Mouse (Mus musculus) embryonic fibroblast, embryonic 13.5 days (primary cell): ENCODE results near the gene Crocc.

ENCODE experiments used
- CTCF ChIP-seq: IDR thresholded peaks from 2 replicates; pipeline ENCODE4 v1.5.1; 2011; ENCODE audit warnings: mild to moderate bottlenecking, control low read depth, low read length, moderate library complexity, borderline replicate concordance; ENCODE audit not compliant: insufficient read depth
- POLR2A ChIP-seq: IDR thresholded peaks from 2 replicates; pipeline ENCODE4 v1.6.1; 2011; ENCODE audit warnings: low read depth, mild to moderate bottlenecking, control low read depth, low read length, moderate library complexity

GRCm38 (mm10) chr4:141073661-141074060 is 13.3 kb upstream of the Crocc start:
- no peak for TF ChIP-seq CTCF
- no peak for TF ChIP-seq POLR2A
